Comparison of ENCODE assay signal across 8 mouse cellular contexts in genomic region chr16:37938125-37939081, GRCm38 (mm10). TPM values are rescaled to one million over a fixed set of nuclear protein-coding genes. Genes with fewer than 3 reads are reported as not detected.
DNase-seq lines count a peak whose midpoint lies in the region; ATAC-seq and TF ChIP-seq lines count a peak whose summit lies in the region.

No protein-coding gene starts in this region.

- no peaks in the 10 kb centered on the region for H3K36me3 ChIP-seq in neural tube, embryonic 11.5 days (ENCODE audit: control insufficient read depth, insufficient read depth, low read length)
- no peaks in the 10 kb centered on the region for H3K36me3 ChIP-seq in forebrain, embryonic 13.5 days (ENCODE audit: poor library complexity, severe bottlenecking)
- no peaks in the 10 kb centered on the region for H3K36me3 ChIP-seq in stomach, embryonic 15.5 days

- no peaks in the 10 kb centered on the region for H3K27me3 ChIP-seq in neural tube, embryonic 11.5 days (ENCODE audit: control insufficient read depth, insufficient read depth, low read length)
- H3K27me3 ChIP-seq in forebrain, embryonic 13.5 days, result no peaks in the 10 kb centered on the region
- no peaks in the 10 kb centered on the region for H3K27me3 ChIP-seq in stomach, embryonic 15.5 days (replicated peaks)

- H3K27ac ChIP-seq in neural tube, embryonic 11.5 days (ENCODE audit: low read depth, low read length), result no peak overlapping the region
- peak overlapping the region; percentile 77 for H3K27ac ChIP-seq in forebrain, embryonic 13.5 days
- H3K27ac ChIP-seq in layer of hippocampus, adult 2 months, result peak overlapping the region; percentile 85
- no peak overlapping the region for H3K27ac ChIP-seq in stomach, embryonic 15.5 days
- H3K27ac ChIP-seq in gastrocnemius, adult 2 months, result no peak overlapping the region

- WGBS in neural tube, embryonic 11.5 days, result 52% methylated on average over 16 of the region's 17 CpGs
- WGBS in forebrain, embryonic 13.5 days, result 41% methylated on average over 16 of the region's 17 CpGs
- WGBS in stomach, embryonic 15.5 days, result 54% methylated on average over 16 of the region's 17 CpGs

- no peaks in the 10 kb centered on the region for H3K9me3 ChIP-seq in neural tube, embryonic 11.5 days (ENCODE audit: control insufficient read depth, low read length)
- no peaks in the 10 kb centered on the region for H3K9me3 ChIP-seq in forebrain, embryonic 13.5 days (replicated peaks)
- H3K9me3 ChIP-seq in stomach, embryonic 15.5 days, result no peaks in the 10 kb centered on the region

- no peak overlapping the region for H3K4me2 ChIP-seq in neural tube, embryonic 11.5 days (ENCODE audit: low read depth)
- peak overlapping the region; percentile 45 for H3K4me2 ChIP-seq in forebrain, embryonic 13.5 days
- H3K4me2 ChIP-seq in stomach, embryonic 15.5 days, result no peak overlapping the region

- H3K4me1 ChIP-seq in neural tube, embryonic 11.5 days (ENCODE audit: control insufficient read depth, insufficient read depth, low read length), result peaks cover 6% of the 10 kb centered on the region; the same call in 1 of the 2 replicates
- H3K4me1 ChIP-seq in forebrain, embryonic 13.5 days, result peaks cover 39% of the 10 kb centered on the region
- H3K4me1 ChIP-seq in stomach, embryonic 15.5 days, result no peaks in the 10 kb centered on the region

- no peak overlapping the region for H3K9ac ChIP-seq in neural tube, embryonic 11.5 days (ENCODE audit: low read length)
- H3K9ac ChIP-seq in forebrain, embryonic 13.5 days, result no peak overlapping the region
- H3K9ac ChIP-seq in stomach, embryonic 15.5 days, result no peak overlapping the region

- DNase-seq in neural tube, embryonic 11.5 days (ENCODE audit: low spot score), result peak; percentile 63
- no peak for DNase-seq in neural tube, embryonic 10.5 days (ENCODE audit: extremely low spot score, low spot score)
- peak; percentile 87 to 90 for DNase-seq in layer of hippocampus, adult 2 months (ENCODE audit: low spot score in 2 of 2)
- DNase-seq in lung, postnatal 10 days, result peak; percentile 40
- DNase-seq in natural killer cell, adult 2 months (ENCODE audit: low spot score in 2 of 2), result no peak
- DNase-seq in gastrocnemius, adult 2 months, result no peak

- intact Hi-C loops in gastrocnemius, adult 2 months (cut with DNase I), result no loop called here

- no peak for TF ChIP-seq CTCF in layer of hippocampus, adult 2 months (conservative IDR thresholded peaks at IDR 0.05)
- no peak for TF ChIP-seq CTCF in gastrocnemius, adult 2 months (IDR thresholded peaks at IDR 0.05)

- ATAC-seq in neural tube, embryonic 11.5 days (ENCODE audit: insufficient read depth, low FRiP score, low TSS enrichment), result peak; percentile 85; the same call in 1 of the 2 replicates
- peak; percentile 96 for ATAC-seq in forebrain, embryonic 13.5 days
- peak; percentile 53; the same call in 1 of the 2 replicates for ATAC-seq in stomach, embryonic 15.5 days (ENCODE audit: insufficient read depth, low FRiP score, low read depth)

- no peak overlapping the region for H3K4me3 ChIP-seq in neural tube, embryonic 11.5 days (ENCODE audit: low read depth, low read length)
- H3K4me3 ChIP-seq in forebrain, embryonic 13.5 days, result 0 out of 2 replicates have a peak overlapping the region, but pooled peaks have one; percentile 7
- peak overlapping the region; percentile 16; the same call in 1 of the 2 replicates for H3K4me3 ChIP-seq in layer of hippocampus, adult 2 months
- H3K4me3 ChIP-seq in stomach, embryonic 15.5 days (replicated peaks), result no peak overlapping the region
- no peak overlapping the region for H3K4me3 ChIP-seq in gastrocnemius, adult 2 months

RNA-seq across cellular contexts. Expression of gene Gpr156, which starts 22.1 kb away (rescaled TPM):
- polyA plus RNA-seq in neural tube, embryonic 11.5 days (2014; fragmentation: Nextera tagmentation; extraction: Ambion mirVana), result 7.1 and 7.8 TPM in 2 replicates
- polyA plus RNA-seq in forebrain, embryonic 13.5 days (2015; fragmentation: Nextera tagmentation; extraction: Ambion mirVana), result 5.5 TPM in 2 replicates
- total RNA-seq in layer of hippocampus, adult 2 months (2021), result under 1 TPM; 0.74 to 0.81 TPM
- 0.18 and 0.22 TPM in 2 replicates for polyA plus RNA-seq in stomach, embryonic 15.5 days (2015; fragmentation: Nextera tagmentation; extraction: Ambion mirVana)
- not detected for total RNA-seq in gastrocnemius, adult 2 months (2021)

Comparison
In these comparisons a context has a peak if more than half of its experiments do, and no peak if none do; other contexts are left out.
1. DNase-seq: peak in neural tube, embryonic 11.5 days (single experiment), layer of hippocampus, adult 2 months (2 of 2) and lung, postnatal 10 days (single experiment); none in neural tube, embryonic 10.5 days (single experiment), natural killer cell, adult 2 months (0 of 2) and gastrocnemius, adult 2 months (single experiment).
2. H3K27ac ChIP-seq: peak in forebrain, embryonic 13.5 days (single experiment) and layer of hippocampus, adult 2 months (single experiment); none in neural tube, embryonic 11.5 days (single experiment), stomach, embryonic 15.5 days (single experiment) and gastrocnemius, adult 2 months (single experiment).
3. H3K4me3 ChIP-seq: peak in forebrain, embryonic 13.5 days (single experiment) and layer of hippocampus, adult 2 months (single experiment); none in neural tube, embryonic 11.5 days (single experiment), stomach, embryonic 15.5 days (single experiment) and gastrocnemius, adult 2 months (single experiment).
4. Peak in every context shown above with its lines, with median percentiles within 50 percentile points of each other: ATAC-seq.